Mouse (Mus musculus) urinary bladder, postnatal 14 days (tissue): Measurements from ENCODE around the gene Gm28891.
"Not testable (repeated sequence)": the region's sequence is repeated elsewhere in the genome, so short reads cannot be mapped to it uniquely, and the experiment has no call there.

Experiments
- DNase-seq: peaks from one replicate; pipeline ENCODE4 v3.0.0; 2021; ENCODE audit warnings: low spot score

Gm28891 gene

GRCm38 (mm10) chrY:60240902-60241301, at the start of gene Gm28891:
Gene Gm28891 (plus strand): TSS chrY:60241202.
- not testable (repeated sequence) for DNase-seq
